Mouse (Mus musculus): ENCODE data around the gene Pax6. TPM values are rescaled to one million over a fixed set of nuclear protein-coding genes. Genes with fewer than 3 reads are reported as not detected.

Gene Pax6
- polyA plus RNA-seq, 1 experiment: 0.08 TPM

DNA sequence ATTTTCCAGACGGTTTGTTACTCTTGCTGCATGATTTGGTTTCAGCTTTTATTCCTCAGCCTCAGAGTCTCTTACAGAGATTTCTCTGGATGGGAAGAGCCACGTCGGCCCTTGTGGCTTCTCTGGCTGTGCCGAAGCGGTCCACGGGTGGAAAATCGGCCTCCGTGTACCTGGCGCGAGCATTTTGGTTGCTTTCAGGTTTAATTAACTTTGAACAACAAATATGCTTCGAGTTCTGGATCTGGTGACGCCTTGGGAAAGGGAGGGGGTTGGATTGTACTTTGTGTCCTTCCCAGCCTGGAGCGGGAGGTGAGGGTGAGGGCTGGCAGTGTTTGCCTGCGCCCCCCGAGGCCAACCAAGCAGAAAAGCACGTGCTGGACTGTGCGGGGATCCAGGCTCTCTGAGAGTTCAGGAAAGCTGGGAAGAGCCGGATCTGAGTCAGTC lies 7.1 kb upstream of the Pax6 start:
- TF ChIP-seq CTCF (IDR thresholded peaks at IDR 0.05; ENCODE audit: extremely low read depth, insufficient read depth, insufficient read length, insufficient replicate concordance) (no peak), POLR2A (IDR thresholded peaks at IDR 0.05; ENCODE audit: low read depth, low read length) (no peak)
- Histone ChIP-seq H3K36me3 (ENCODE audit: control insufficient read depth, insufficient read depth, low read length) (no peaks in the 10 kb centered on the region), H3K27ac (ENCODE audit: insufficient read depth, low read length) (no peak overlapping the region), H3K4me3 (ENCODE audit: extremely low read depth, insufficient read depth, insufficient read length) (no peak overlapping the region), H3K4me1 (ENCODE audit: control insufficient read depth, insufficient read depth, insufficient read length) (no peaks in the 10 kb centered on the region), H3K27me3 (ENCODE audit: control insufficient read depth, insufficient read depth, low read length) (peaks cover 19% of the 10 kb centered on the region)
- 8% methylated on average over 18 of the region's 18 CpGs for WGBS
- DNase-seq (ENCODE audit: low read depth in 1 of 2, low spot score in 2 of 2): no peak

DNA sequence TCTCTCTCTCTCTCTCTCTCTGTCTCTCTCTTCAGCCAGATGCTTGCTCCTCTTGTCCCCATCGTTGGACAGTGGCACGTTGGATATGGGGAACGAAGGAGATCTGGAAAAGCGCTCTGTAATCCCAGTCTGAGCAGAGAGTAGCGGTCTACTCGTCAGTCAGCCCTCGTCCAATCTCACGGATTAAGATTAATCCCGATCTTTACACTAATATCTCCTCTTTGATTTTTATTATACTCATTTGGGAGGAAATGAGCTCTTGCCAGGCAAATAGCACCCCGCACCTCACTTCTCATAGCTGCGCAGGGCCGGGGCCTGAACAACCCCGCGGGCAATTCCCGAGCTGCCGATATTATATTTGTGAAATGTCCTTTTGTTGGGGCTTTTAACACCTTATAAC lies 6.6 kb upstream of the Pax6 start:
- TF ChIP-seq CTCF (IDR thresholded peaks at IDR 0.05; ENCODE audit: extremely low read depth, insufficient read depth, insufficient read length, insufficient replicate concordance) (no peak), POLR2A (IDR thresholded peaks at IDR 0.05; ENCODE audit: low read depth, low read length) (no peak)
- no peaks in the 10 kb centered on the region for H3K36me3 ChIP-seq (ENCODE audit: control insufficient read depth, insufficient read depth, low read length)
- H3K4me1 ChIP-seq (ENCODE audit: control insufficient read depth, insufficient read depth, insufficient read length): no peaks in the 10 kb centered on the region
- no peak overlapping the region for H3K4me3 ChIP-seq (ENCODE audit: extremely low read depth, insufficient read depth, insufficient read length)
- H3K27ac ChIP-seq (ENCODE audit: insufficient read depth, low read length): no peak overlapping the region
- DNase-seq (ENCODE audit: low read depth in 1 of 2, low spot score in 2 of 2): no peak
- H3K27me3 ChIP-seq (ENCODE audit: control insufficient read depth, insufficient read depth, low read length): peaks cover 22% of the 10 kb centered on the region
- WGBS: 13% methylated on average over 16 of the region's 16 CpGs

DNA sequence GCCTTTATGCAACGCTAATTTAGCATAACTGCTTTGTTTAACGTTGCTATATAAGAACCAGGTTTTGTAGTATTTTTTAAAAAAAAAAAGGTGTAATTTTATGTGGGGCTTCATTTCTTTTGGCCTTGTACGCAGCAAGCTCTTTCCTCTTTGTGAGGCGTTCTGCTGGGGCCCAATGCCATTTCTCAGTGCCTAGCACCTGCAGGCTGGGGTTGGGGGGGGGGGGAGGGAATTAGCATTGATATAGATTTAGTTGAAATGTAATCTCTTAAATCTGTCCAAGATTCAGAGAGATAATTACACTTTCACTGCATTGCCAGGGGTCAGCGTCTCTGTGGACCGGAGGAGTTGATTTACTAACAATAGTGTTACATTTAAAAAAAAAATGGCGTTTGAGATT lies 6.1 kb upstream of the Pax6 start:
- TF ChIP-seq POLR2A (IDR thresholded peaks at IDR 0.05; ENCODE audit: low read depth, low read length) (no peak), CTCF (IDR thresholded peaks at IDR 0.05; ENCODE audit: extremely low read depth, insufficient read depth, insufficient read length, insufficient replicate concordance) (no peak)
- 11% methylated on average over 7 of the region's 7 CpGs for WGBS
- Histone ChIP-seq H3K4me3 (ENCODE audit: extremely low read depth, insufficient read depth, insufficient read length) (no peak overlapping the region), H3K27me3 (ENCODE audit: control insufficient read depth, insufficient read depth, low read length) (peaks cover 25% of the 10 kb centered on the region), H3K27ac (ENCODE audit: insufficient read depth, low read length) (no peak overlapping the region), H3K36me3 (ENCODE audit: control insufficient read depth, insufficient read depth, low read length) (no peaks in the 10 kb centered on the region), H3K4me1 (ENCODE audit: control insufficient read depth, insufficient read depth, insufficient read length) (no peaks in the 10 kb centered on the region)
- no peak for DNase-seq (ENCODE audit: low read depth in 1 of 2, low spot score in 2 of 2)

DNA sequence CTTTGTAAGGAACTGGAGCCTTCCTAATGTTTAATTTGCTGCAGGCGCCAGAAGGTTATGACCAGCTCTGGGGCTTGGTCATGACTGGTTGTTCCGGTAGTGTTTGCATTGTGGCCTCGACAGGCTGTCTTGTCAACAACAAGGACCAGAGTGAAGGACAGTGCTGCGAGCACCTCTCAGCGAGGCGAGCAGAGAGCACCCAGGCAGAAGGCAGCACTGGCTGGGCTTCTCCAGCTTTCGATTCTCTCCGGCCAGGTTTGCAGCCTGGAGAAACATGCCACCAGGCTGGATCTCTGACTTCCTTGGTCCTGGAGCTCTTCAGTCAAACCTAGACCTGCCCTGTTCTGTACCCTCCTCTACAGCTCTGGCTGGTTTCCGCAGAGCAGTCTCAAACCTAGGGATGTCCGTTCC lies 5.6 kb upstream of the Pax6 start:
- 11% methylated on average over 10 of the region's 10 CpGs for WGBS
- Histone ChIP-seq H3K27ac (ENCODE audit: insufficient read depth, low read length) (no peak overlapping the region), H3K4me3 (ENCODE audit: extremely low read depth, insufficient read depth, insufficient read length) (no peak overlapping the region), H3K27me3 (ENCODE audit: control insufficient read depth, insufficient read depth, low read length) (peaks cover 27% of the 10 kb centered on the region), H3K36me3 (ENCODE audit: control insufficient read depth, insufficient read depth, low read length) (no peaks in the 10 kb centered on the region), H3K4me1 (ENCODE audit: control insufficient read depth, insufficient read depth, insufficient read length) (no peaks in the 10 kb centered on the region)
- DNase-seq (ENCODE audit: low read depth in 1 of 2, low spot score in 2 of 2): no peak
- TF ChIP-seq POLR2A (IDR thresholded peaks at IDR 0.05; ENCODE audit: low read depth, low read length) (no peak), CTCF (IDR thresholded peaks at IDR 0.05; ENCODE audit: extremely low read depth, insufficient read depth, insufficient read length, insufficient replicate concordance) (no peak)

GRCm38 (mm10) chr2:105664996-105665395 lies 3.7 kb upstream of the Pax6 start:
- WGBS: 22% methylated on average over 5 of the region's 5 CpGs
- DNase-seq (ENCODE audit: low read depth in 1 of 2, low spot score in 2 of 2): no peak
- Histone ChIP-seq H3K4me3 (ENCODE audit: extremely low read depth, insufficient read depth, insufficient read length) (no peak overlapping the region), H3K4me1 (ENCODE audit: control insufficient read depth, insufficient read depth, insufficient read length) (no peaks in the 10 kb centered on the region), H3K27ac (ENCODE audit: insufficient read depth, low read length) (no peak overlapping the region), H3K27me3 (ENCODE audit: control insufficient read depth, insufficient read depth, low read length) (peaks cover 40% of the 10 kb centered on the region), H3K36me3 (ENCODE audit: control insufficient read depth, insufficient read depth, low read length) (no peaks in the 10 kb centered on the region)
- TF ChIP-seq CTCF (IDR thresholded peaks at IDR 0.05; ENCODE audit: extremely low read depth, insufficient read depth, insufficient read length, insufficient replicate concordance) (no peak), POLR2A (IDR thresholded peaks at IDR 0.05; ENCODE audit: low read depth, low read length) (no peak)

GRCm38 (mm10) chr2:105665491-105666250 lies 3.0 kb upstream of the Pax6 start:
- 19% methylated on average over 5 of the region's 5 CpGs for WGBS
- Histone ChIP-seq H3K27ac (ENCODE audit: insufficient read depth, low read length) (no peak overlapping the region), H3K4me3 (ENCODE audit: extremely low read depth, insufficient read depth, insufficient read length) (no peak overlapping the region), H3K27me3 (ENCODE audit: control insufficient read depth, insufficient read depth, low read length) (peaks cover 40% of the 10 kb centered on the region), H3K4me1 (ENCODE audit: control insufficient read depth, insufficient read depth, insufficient read length) (no peaks in the 10 kb centered on the region), H3K36me3 (ENCODE audit: control insufficient read depth, insufficient read depth, low read length) (no peaks in the 10 kb centered on the region)
- TF ChIP-seq POLR2A (IDR thresholded peaks at IDR 0.05; ENCODE audit: low read depth, low read length): no peak
- no peak for TF ChIP-seq CTCF (IDR thresholded peaks at IDR 0.05; ENCODE audit: extremely low read depth, insufficient read depth, insufficient read length, insufficient replicate concordance)
- DNase-seq (ENCODE audit: low read depth in 1 of 2, low spot score in 2 of 2): no peak

- H3K36me3 ChIP-seq (ENCODE audit: control insufficient read depth, insufficient read depth, low read length): no peaks in the 10 kb centered on the region
- H3K4me3 ChIP-seq (ENCODE audit: extremely low read depth, insufficient read depth, insufficient read length): no peak overlapping the region
- H3K27ac ChIP-seq (ENCODE audit: insufficient read depth, low read length): no peak overlapping the region; the same call in 1 of the 2 replicates
- TF ChIP-seq CTCF (IDR thresholded peaks at IDR 0.05; ENCODE audit: extremely low read depth, insufficient read depth, insufficient read length, insufficient replicate concordance) (no peak), POLR2A (IDR thresholded peaks at IDR 0.05; ENCODE audit: low read depth, low read length) (no peak)
- H3K4me1 ChIP-seq (ENCODE audit: control insufficient read depth, insufficient read depth, insufficient read length): no peaks in the 10 kb centered on the region
- no peak for DNase-seq (ENCODE audit: low read depth in 1 of 2, low spot score in 2 of 2)
- WGBS: 11% methylated on average over 6 of the region's 6 CpGs
- H3K27me3 ChIP-seq (ENCODE audit: control insufficient read depth, insufficient read depth, low read length): peaks cover 39% of the 10 kb centered on the region
Observed at GRCm38 (mm10) chr2:105666331-105666730, 2.4 kb upstream of the Pax6 start.

All from spleen, adult 2 months (tissue).